Mouse (Mus musculus) liver, adult 10 weeks (tissue): ENCODE data around the gene Zbed3. TPM values are rescaled to one million over a fixed set of nuclear protein-coding genes. Genes with fewer than 3 reads are reported as not detected.

ENCODE experiments used
- polyA plus RNA-seq: library from polyadenylated mRNA; stranded (reverse); fragments of 350-450 nt; fragmentation: Illumina TruSeq; extraction: RNeasy Lipid Tissue Mini Kit (QIAGEN cat#74804); gene quantifications from one replicate; pipeline ENCODE4 v1.2.3, GENCODE M21; 2014; ENCODE audit warnings: low read depth, low replicate concordance

Gene Zbed3
- 2.5 TPM for polyA plus RNA-seq

DNA sequence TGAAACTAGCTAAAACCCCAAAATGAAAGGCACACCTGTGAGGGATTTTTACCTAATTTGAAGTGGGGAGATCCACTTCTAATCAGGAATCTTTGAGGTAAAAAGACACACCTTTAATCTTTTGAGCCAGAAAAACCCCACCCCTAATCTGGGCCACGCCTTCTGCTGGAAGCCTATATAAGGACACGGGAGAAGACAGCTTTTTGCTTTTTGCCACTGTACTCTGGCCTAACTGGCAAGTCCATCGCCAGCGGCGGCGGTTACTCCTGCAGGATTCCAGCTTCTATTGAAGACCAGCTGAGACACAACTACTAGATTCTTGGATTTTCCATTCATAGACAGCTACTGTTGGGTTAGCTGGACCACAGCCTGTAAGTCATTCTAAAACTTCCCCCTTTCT lies at the start of gene Zbed3:
TSS of gene Zbed3 (plus strand) at position 213 of the 400 bp plus-strand sequence.

DNA sequence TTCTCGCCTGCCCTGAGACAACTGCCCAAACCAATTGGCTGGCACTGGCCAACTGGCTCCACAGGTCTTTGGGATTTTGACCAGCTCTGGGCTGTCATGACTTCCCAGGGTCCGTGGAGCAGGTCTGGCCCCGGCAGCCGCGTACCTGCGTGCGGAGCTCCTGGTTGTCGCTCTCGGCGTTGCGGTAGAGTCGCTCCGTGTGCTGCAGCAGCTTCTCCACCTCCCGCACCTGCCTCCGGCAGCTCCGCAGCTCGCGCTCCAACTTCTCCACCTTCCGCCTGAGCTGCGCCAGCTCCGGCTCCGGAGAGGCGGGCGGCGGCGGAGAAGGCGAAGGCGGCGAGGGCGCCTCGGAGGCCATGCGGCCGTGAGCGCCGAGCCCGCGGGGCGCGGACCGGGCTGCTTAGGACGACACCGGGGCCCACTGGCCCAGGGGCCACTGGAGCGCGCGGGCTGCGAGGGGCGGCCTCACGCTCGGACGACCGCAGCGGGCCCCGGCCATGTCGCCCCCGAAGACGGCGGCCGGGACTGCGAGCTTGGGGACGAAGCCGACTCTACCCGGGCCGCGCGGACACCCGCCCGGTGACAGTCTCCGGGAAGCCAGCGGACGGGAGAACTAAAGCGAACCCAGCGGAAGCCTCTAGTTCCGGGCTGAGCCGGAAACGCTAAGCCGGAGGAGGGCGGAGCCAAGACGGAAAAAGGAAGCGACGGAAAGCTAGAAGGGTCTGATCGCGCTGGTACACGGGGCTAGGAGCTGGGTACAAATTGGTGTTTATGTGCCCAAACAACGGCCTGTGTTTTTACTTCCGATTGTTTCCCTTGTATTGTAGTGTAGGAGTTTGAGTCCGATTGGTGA lies 51.5 kb downstream of the Zbed3 start, which contains the start of gene Aggf1:
TSS of gene Aggf1 (minus strand) at position 652 of the 853 bp plus-strand sequence.

Other genes with a start within 250 kb of the Zbed3 start
- gene Pde8b, start 73.3 kb upstream of the Zbed3 start, polyA plus RNA-seq, result 0.64 TPM
- 15.1 TPM for gene Aggf1, start 51.7 kb downstream of the Zbed3 start, polyA plus RNA-seq
- gene Crhbp, start 121.3 kb downstream of the Zbed3 start, polyA plus RNA-seq, result not detected
- gene S100z, start 155.1 kb downstream of the Zbed3 start, polyA plus RNA-seq, result not detected
- not detected for gene F2rl1, start 201.6 kb downstream of the Zbed3 start, polyA plus RNA-seq